Mouse (Mus musculus): ENCODE measurements around the gene Pom121l2. TPM values are rescaled to one million over a fixed set of nuclear protein-coding genes. Genes with fewer than 3 reads are reported as not detected.

The Pom121l2 gene
- polyA plus RNA-seq, 1 experiment, result not detected

DNA sequence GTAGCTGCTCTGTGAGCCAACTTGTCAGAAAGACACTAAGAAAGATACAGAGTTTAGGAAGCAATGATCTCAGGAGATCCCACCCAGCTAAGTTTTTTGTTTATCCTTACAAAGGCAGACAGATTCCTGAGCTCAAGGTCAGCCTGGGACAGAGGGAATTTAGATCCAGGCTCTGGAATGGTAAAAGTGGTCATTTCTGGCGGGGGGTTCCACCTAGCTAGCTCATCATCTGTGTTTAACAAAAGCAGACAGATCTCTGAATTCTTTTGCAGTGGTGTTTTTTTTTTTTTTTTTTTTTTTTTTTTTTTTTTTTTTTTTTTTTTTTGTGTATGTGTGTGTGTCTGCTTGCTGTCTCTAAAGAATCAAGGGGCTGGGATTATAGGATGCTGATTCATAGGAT lies 11.7 kb upstream of the Pom121l2 start:
- Histone ChIP-seq H3K79me3 (ENCODE audit: low read depth) (no peaks in the 10 kb centered on the region), H3K79me2 (ENCODE audit: control insufficient read depth, insufficient read depth) (no peaks in the 10 kb centered on the region), H3K36me3 (ENCODE audit: control insufficient read depth, insufficient read depth) (no peaks in the 10 kb centered on the region), H3K27me3 (ENCODE audit: control insufficient read depth, insufficient read depth, insufficient read length) (no peaks in the 10 kb centered on the region), H3K4me3 (ENCODE audit: insufficient read depth, poor library complexity, severe bottlenecking) (no peak overlapping the region), H3ac (ENCODE audit: control insufficient read depth, insufficient read length, low read depth) (no peak overlapping the region)
- TF ChIP-seq FOSL1 (IDR thresholded peaks at IDR 0.05; ENCODE audit: insufficient read depth, low read length, poor library complexity, severe bottlenecking), result no peak

DNA sequence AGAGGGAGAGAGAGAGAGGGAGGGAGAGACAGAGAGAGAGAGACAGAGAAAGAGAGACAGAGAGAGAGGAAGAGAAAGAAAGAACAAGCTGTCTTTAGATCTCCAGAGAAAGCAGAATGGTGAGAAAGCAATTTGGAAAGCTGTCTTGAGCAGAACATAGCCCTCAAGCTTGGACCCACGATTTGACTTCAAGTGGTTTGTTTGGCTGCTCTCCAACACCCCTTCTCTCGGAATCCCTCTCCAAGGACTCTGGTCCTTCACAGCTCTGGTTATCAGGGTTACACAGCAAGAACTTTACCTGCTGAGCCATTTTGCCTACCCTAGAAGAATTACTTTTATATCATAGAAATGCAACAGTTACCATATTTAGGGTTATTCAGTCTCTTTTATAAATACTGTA lies 11.2 kb upstream of the Pom121l2 start:
- Histone ChIP-seq H3ac (ENCODE audit: control insufficient read depth, insufficient read length, low read depth) (no peak overlapping the region), H3K4me3 (ENCODE audit: insufficient read depth, poor library complexity, severe bottlenecking) (no peak overlapping the region), H3K36me3 (ENCODE audit: control insufficient read depth, insufficient read depth) (no peaks in the 10 kb centered on the region), H3K79me2 (ENCODE audit: control insufficient read depth, insufficient read depth) (no peaks in the 10 kb centered on the region), H3K27me3 (ENCODE audit: control insufficient read depth, insufficient read depth, insufficient read length) (no peaks in the 10 kb centered on the region), H3K79me3 (ENCODE audit: low read depth) (no peaks in the 10 kb centered on the region)
- no peak for TF ChIP-seq MYOG (IDR thresholded peaks at IDR 0.05; ENCODE audit: control insufficient read depth, extremely low read depth, insufficient read length)
- TF ChIP-seq USF1 (IDR thresholded peaks at IDR 0.05; ENCODE audit: low read depth), result no peak
- TF ChIP-seq MYOD1 (IDR thresholded peaks at IDR 0.05; ENCODE audit: control insufficient read depth, insufficient read length, low read depth), result no peak
- TF ChIP-seq MAX (IDR thresholded peaks at IDR 0.05), result no peak
- TF ChIP-seq FOSL1 (IDR thresholded peaks at IDR 0.05; ENCODE audit: insufficient read depth, low read length, poor library complexity, severe bottlenecking), result no peak
- TF ChIP-seq CEBPB (IDR thresholded peaks at IDR 0.05; ENCODE audit: low read depth), result no peak
- TF ChIP-seq CTCF (IDR thresholded peaks at IDR 0.05; ENCODE audit: control insufficient read depth, insufficient read depth, insufficient read length), result no peak

DNA sequence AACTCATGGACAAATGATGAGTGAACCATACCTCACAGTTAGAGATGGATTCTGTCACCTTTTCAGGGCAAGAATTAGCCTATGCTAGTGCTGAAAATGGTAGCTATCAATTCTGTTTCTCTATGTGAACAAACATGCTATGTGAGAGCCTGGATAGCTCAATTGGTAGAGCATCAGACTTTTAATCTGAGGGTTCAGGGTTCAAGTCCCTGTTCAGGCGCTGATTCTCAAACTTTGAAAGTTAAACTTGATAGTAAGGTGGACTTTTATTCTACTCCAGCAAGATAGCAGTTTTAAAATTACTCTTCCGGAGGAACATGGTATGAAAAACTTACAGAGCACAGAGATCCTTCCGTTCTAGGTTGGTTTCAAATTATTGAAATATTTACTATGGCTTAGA lies 9.4 kb upstream of the Pom121l2 start:
- Histone ChIP-seq H3K4me3 (ENCODE audit: insufficient read depth, poor library complexity, severe bottlenecking) (no peak overlapping the region), H3ac (ENCODE audit: control insufficient read depth, insufficient read length, low read depth) (no peak overlapping the region), H3K79me2 (ENCODE audit: control insufficient read depth, insufficient read depth) (no peaks in the 10 kb centered on the region), H3K36me3 (ENCODE audit: control insufficient read depth, insufficient read depth) (no peaks in the 10 kb centered on the region), H3K27me3 (ENCODE audit: control insufficient read depth, insufficient read depth, insufficient read length) (no peaks in the 10 kb centered on the region), H3K79me3 (ENCODE audit: low read depth) (no peaks in the 10 kb centered on the region)
- TF ChIP-seq CEBPB (IDR thresholded peaks at IDR 0.05; ENCODE audit: low read depth), result no peak

DNA sequence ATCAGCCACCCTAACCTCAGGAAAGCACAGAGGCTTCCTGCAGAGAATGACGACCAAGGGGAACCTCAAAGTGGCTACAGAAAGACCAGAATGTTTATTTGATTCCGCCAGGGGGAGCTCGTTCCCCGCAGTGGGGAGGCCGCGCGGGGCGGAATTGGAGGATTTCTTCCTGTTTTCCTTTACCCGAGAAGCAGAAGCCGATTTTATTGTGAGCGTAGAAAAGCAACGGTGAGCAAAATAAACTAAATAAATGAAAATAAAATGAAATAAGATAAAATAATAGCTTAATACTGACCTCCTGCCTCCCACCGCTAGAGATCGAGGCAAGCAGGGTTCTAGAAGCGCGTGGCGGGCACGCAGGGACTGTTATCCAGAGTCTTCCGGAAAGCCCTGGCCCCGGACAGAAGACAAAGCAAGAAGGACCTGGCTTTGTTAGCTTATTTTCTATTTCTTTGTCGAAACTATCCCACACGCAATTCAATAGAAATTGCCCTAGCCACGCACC lies 6.7 kb upstream of the Pom121l2 start:
- H3K4me3 ChIP-seq (ENCODE audit: insufficient read depth, poor library complexity, severe bottlenecking), result peak overlapping the region; percentile 53
- no peak for TF ChIP-seq MAX (IDR thresholded peaks at IDR 0.05)
- TF ChIP-seq CTCF (IDR thresholded peaks at IDR 0.05; ENCODE audit: control insufficient read depth, insufficient read depth, insufficient read length), result peak; percentile 58

DNA sequence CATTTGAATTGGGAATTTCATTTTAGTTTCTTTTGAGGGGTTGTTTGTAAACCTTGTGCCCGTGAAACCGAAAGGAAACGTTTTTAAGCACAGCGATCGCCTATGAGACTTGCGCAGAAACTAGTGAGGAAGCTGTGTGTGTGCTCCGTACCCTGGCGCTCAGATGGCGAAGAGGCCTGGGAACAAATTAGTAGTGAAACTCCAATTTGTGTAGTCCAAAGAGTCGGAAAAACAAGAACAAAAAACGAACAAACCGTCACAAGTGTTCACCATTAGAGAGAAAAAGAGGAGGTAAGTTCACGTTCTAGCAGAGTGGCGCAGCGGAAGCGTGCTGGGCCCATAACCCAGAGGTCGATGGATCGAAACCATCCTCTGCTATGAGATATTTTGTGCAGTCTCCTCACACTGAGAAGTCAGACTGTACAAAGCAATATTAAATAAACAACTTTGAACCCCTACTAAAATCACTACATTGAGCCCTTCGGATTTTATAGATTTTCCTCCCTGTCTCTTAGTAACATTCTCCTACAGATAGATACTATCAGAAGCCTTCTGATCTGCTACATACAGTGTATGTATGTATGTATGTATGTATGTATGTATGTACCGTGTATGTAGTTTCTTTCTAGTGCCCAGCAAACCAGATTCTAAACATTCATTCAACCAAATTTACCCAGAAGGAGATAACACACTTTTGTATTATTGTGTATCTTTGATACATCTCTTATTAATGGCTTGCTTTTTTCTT lies 6.1 kb upstream of the Pom121l2 start:
- H3K36me3 ChIP-seq (ENCODE audit: control insufficient read depth, insufficient read depth), result no peaks in the 10 kb centered on the region
- H3K79me3 ChIP-seq (ENCODE audit: low read depth), result no peaks in the 10 kb centered on the region
- peak overlapping the region; percentile 53 for H3K4me3 ChIP-seq (ENCODE audit: insufficient read depth, poor library complexity, severe bottlenecking)
- peak overlapping the region; percentile 78 for H3ac ChIP-seq (ENCODE audit: control insufficient read depth, insufficient read length, low read depth)
- no peaks in the 10 kb centered on the region for H3K79me2 ChIP-seq (ENCODE audit: control insufficient read depth, insufficient read depth)
- TF ChIP-seq USF1 (IDR thresholded peaks at IDR 0.05; ENCODE audit: low read depth) (no peak), CEBPB (IDR thresholded peaks at IDR 0.05; ENCODE audit: low read depth) (no peak), FOSL1 (IDR thresholded peaks at IDR 0.05; ENCODE audit: insufficient read depth, low read length, poor library complexity, severe bottlenecking) (no peak), CTCF (IDR thresholded peaks at IDR 0.05; ENCODE audit: control insufficient read depth, insufficient read depth, insufficient read length) (no peak), MAX (IDR thresholded peaks at IDR 0.05) (no peak), MYOG (IDR thresholded peaks at IDR 0.05; ENCODE audit: control insufficient read depth, extremely low read depth, insufficient read length) (no peak), MYOD1 (IDR thresholded peaks at IDR 0.05; ENCODE audit: control insufficient read depth, insufficient read length, low read depth) (no peak)
- H3K27me3 ChIP-seq (ENCODE audit: control insufficient read depth, insufficient read depth, insufficient read length), result no peaks in the 10 kb centered on the region

More for the DNA sequence above, 6.7 kb upstream of the Pom121l2 start:
- H3K79me2 ChIP-seq (ENCODE audit: control insufficient read depth, insufficient read depth), result no peaks in the 10 kb centered on the region
- no peaks in the 10 kb centered on the region for H3K79me3 ChIP-seq (ENCODE audit: low read depth)
- peak overlapping the region; percentile 78 for H3ac ChIP-seq (ENCODE audit: control insufficient read depth, insufficient read length, low read depth)
- H3K27me3 ChIP-seq (ENCODE audit: control insufficient read depth, insufficient read depth, insufficient read length), result no peaks in the 10 kb centered on the region
- no peaks in the 10 kb centered on the region for H3K36me3 ChIP-seq (ENCODE audit: control insufficient read depth, insufficient read depth)

DNA sequence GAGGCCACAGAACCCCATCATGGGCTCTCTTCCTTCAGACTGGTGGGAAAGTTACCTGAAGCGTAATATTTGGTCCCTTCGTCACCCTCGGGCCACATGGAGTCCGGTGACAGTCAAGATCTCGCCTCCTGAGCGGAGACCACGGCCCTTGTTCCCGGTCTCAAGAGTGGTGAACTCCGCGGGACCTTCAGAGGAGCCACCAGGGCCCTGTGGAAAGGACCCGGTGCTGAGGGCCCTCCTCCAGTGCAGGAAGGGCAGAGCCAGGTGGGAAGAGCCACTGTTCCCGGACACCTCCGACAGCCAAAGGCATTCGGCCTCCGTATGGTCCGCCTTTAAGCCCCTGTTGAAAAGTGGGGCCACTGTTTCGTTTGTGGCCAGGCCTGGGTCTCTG lies 804 bp downstream of the Pom121l2 start:
- no peak overlapping the region for H3ac ChIP-seq (ENCODE audit: control insufficient read depth, insufficient read length, low read depth)
- no peaks in the 10 kb centered on the region for H3K36me3 ChIP-seq (ENCODE audit: control insufficient read depth, insufficient read depth)
- H3K79me3 ChIP-seq (ENCODE audit: low read depth), result no peaks in the 10 kb centered on the region
- peaks cover 9% of the 10 kb centered on the region for H3K27me3 ChIP-seq (ENCODE audit: control insufficient read depth, insufficient read depth, insufficient read length)
- no peaks in the 10 kb centered on the region for H3K79me2 ChIP-seq (ENCODE audit: control insufficient read depth, insufficient read depth)
- no peak for TF ChIP-seq USF1 (IDR thresholded peaks at IDR 0.05; ENCODE audit: low read depth)
- H3K4me3 ChIP-seq (ENCODE audit: insufficient read depth, poor library complexity, severe bottlenecking), result no peak overlapping the region
